29 mouse cellular contexts compared by ENCODE assay signal in the genomic region with DNA sequence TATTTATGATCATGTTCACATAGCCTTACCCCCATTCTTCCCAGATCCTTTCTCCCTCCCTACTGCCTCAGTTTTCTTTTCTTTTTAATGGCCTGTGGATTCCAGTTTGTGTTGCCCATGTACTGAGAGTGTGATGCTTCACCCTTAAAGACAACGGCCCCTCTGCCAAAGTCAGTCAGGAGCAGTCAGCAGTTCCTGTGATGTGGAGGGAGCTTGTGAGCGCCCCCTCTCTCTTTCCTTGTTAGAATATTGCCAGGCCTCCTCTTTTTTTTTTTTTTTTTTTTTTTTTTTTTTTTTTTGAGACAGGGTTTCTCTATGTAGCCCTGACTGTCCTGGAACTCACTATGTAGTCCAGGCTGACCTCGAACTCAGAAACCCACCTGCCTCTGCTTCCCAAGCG.
A peak's percentile ranks its signal among the peaks of the same experiment; 100 is the strongest.
DNase-seq lines count a peak whose midpoint lies in the region; ATAC-seq and TF ChIP-seq lines count a peak whose summit lies in the region.
"Had no signal": no experiment of that assay in that cellular context is flagged by ENCODE, and none has a peak within 500 bp of the region (broad histone marks: within the 10 kb centered on the region; RNA-seq: fewer than 3 reads in every experiment).

No protein-coding gene starts in this region.

- no peaks in the 10 kb centered on the region for H3K36me3 ChIP-seq in liver, embryonic 11.5 days (ENCODE audit: control insufficient read depth, insufficient read depth, low read length)
- no peaks in the 10 kb centered on the region for H3K36me3 ChIP-seq in liver, embryonic 12.5 days
- H3K36me3 ChIP-seq in MEL (ENCODE audit: control insufficient read depth in 1 of 2, insufficient read depth in 2 of 2, low read length in 2 of 2): no peaks in the 10 kb centered on the region
- H3K36me3 ChIP-seq: embryonic facial prominence, embryonic 15.5 days; heart, embryonic 12.5 days; heart, embryonic 15.5 days; hindbrain, embryonic 10.5 days; hindbrain, embryonic 13.5 days; intestine, embryonic 15.5 days had no signal

- no peak overlapping the region for H3K9ac ChIP-seq in liver, embryonic 11.5 days (ENCODE audit: low read depth, low read length)
- no peak overlapping the region for H3K9ac ChIP-seq in liver, embryonic 12.5 days
- H3K9ac ChIP-seq in MEL (ENCODE audit: control insufficient read depth, low read depth, low read length, poor library complexity, severe bottlenecking): no peak overlapping the region
- H3K9ac ChIP-seq: embryonic facial prominence, embryonic 12.5 days; embryonic facial prominence, embryonic 15.5 days; forebrain, postnatal 0 days; heart, embryonic 12.5 days; heart, embryonic 15.5 days; hindbrain, embryonic 13.5 days; intestine, embryonic 15.5 days had no signal

- no peaks in the 10 kb centered on the region for H3K27me3 ChIP-seq in liver, embryonic 11.5 days (replicated peaks; ENCODE audit: control insufficient read depth, insufficient read depth, low read length)
- H3K27me3 ChIP-seq in liver, embryonic 12.5 days (replicated peaks): no peaks in the 10 kb centered on the region
- H3K27me3 ChIP-seq in MEL (ENCODE audit: control insufficient read depth in 1 of 2, insufficient read depth in 2 of 2, low read length in 2 of 2): no peaks in the 10 kb centered on the region
- H3K27me3 ChIP-seq: CH12.LX; embryonic facial prominence, embryonic 12.5 days; embryonic facial prominence, embryonic 15.5 days; heart, embryonic 12.5 days; heart, embryonic 15.5 days; hindbrain, embryonic 13.5 days; intestine, embryonic 15.5 days had no signal

- no peak for DNase-seq in liver, embryonic 11.5 days (ENCODE audit: low spot score)
- DNase-seq in ES-CJ7 (ENCODE audit: low read depth, low spot score) (peak; percentile 31), MEL (ENCODE audit: low read depth, low spot score) (no peak)
- no peak for DNase-seq in natural killer cell, adult 2 months (ENCODE audit: low spot score in 2 of 2)
- DNase-seq: adrenal gland, adult 8-10 months; adrenal gland, postnatal 25 days; B cell, adult 2 months; cerebellum, adult 2 months; cerebellum, adult 9-11 months; cerebellum, postnatal 25 days; forebrain, postnatal 0 days; gastrocnemius, adult 2 months; gastrocnemius, postnatal 25 days; heart, postnatal 10 days; heart, postnatal 36 days had no signal

- no peaks in the 10 kb centered on the region for H3K4me1 ChIP-seq in liver, embryonic 11.5 days (replicated peaks; ENCODE audit: control insufficient read depth, insufficient read depth, low read length)
- H3K4me1 ChIP-seq in liver, embryonic 12.5 days: no peaks in the 10 kb centered on the region
- no peaks in the 10 kb centered on the region for H3K4me1 ChIP-seq in MEL (ENCODE audit: control insufficient read depth in 1 of 2, insufficient read depth in 2 of 2, low read length in 2 of 2)
- H3K4me1 ChIP-seq: embryonic facial prominence, embryonic 12.5 days; embryonic facial prominence, embryonic 15.5 days; hindbrain, embryonic 10.5 days; hindbrain, embryonic 13.5 days; intestine, embryonic 15.5 days had no signal

- 74% methylated on average over 4 of the region's 4 CpGs for WGBS in liver, embryonic 11.5 days
- WGBS in liver, embryonic 12.5 days (ENCODE audit: insufficient replicate concordance): 62% methylated on average over 4 of the region's 4 CpGs

- H3K79me2 ChIP-seq in MEL (ENCODE audit: control insufficient read depth, insufficient read depth, low read length, poor library complexity): no peaks in the 10 kb centered on the region

- TF ChIP-seq POLR2A in MEL (IDR thresholded peaks at IDR 0.05; ENCODE audit: control insufficient read depth in 1 of 2, insufficient read depth in 1 of 2, low read depth in 1 of 2, low read length in 2 of 2, poor library complexity in 1 of 2): no peak

- peak; percentile 60; the same call in 1 of the 2 replicates for ATAC-seq in liver, embryonic 11.5 days (replicated peaks; ENCODE audit: low FRiP score)
- ATAC-seq in liver, embryonic 12.5 days: no peak
- ATAC-seq in megakaryocyte progenitor cell, adult 5-6 weeks (replicated peaks; ENCODE audit: poor library complexity): peak; percentile 39; the same call in 1 of the 2 replicates
- ATAC-seq in granulocyte monocyte progenitor cell, adult 5-6 weeks (replicated peaks; ENCODE audit: poor library complexity, severe bottlenecking): no peak
- ATAC-seq: activated CD4-positive, CD25-positive, alpha-beta regulatory T cell, adult 4 months; forebrain, embryonic 14.5 days; forebrain, postnatal 0 days; hindbrain, embryonic 16.5 days; intestine, embryonic 15.5 days had no signal

- H3K9me3 ChIP-seq in liver, embryonic 11.5 days (ENCODE audit: control insufficient read depth, low read length): no peaks in the 10 kb centered on the region
- no peaks in the 10 kb centered on the region for H3K9me3 ChIP-seq in liver, embryonic 12.5 days (replicated peaks)
- H3K9me3 ChIP-seq in MEL (replicated peaks; ENCODE audit: insufficient read depth, low read length): no peaks in the 10 kb centered on the region
- H3K9me3 ChIP-seq: embryonic facial prominence, embryonic 12.5 days; embryonic facial prominence, embryonic 15.5 days; heart, embryonic 12.5 days; heart, embryonic 15.5 days; hindbrain, embryonic 10.5 days; hindbrain, embryonic 13.5 days; intestine, embryonic 15.5 days had no signal

- H3K4me2 ChIP-seq in liver, embryonic 11.5 days: no peak overlapping the region
- no peak overlapping the region for H3K4me2 ChIP-seq in liver, embryonic 12.5 days
- H3K4me2 ChIP-seq: embryonic facial prominence, embryonic 12.5 days; embryonic facial prominence, embryonic 15.5 days; heart, embryonic 12.5 days; heart, embryonic 15.5 days; hindbrain, embryonic 13.5 days; intestine, embryonic 15.5 days had no signal

- TF ChIP-seq EP300 in MEL (IDR thresholded peaks at IDR 0.05; ENCODE audit: low read depth in 1 of 2, low read length in 2 of 2): no peak

- no peak overlapping the region for H3K27ac ChIP-seq in liver, embryonic 11.5 days (ENCODE audit: low read depth, low read length)
- no peak overlapping the region for H3K27ac ChIP-seq in liver, embryonic 12.5 days
- no peak overlapping the region for H3K27ac ChIP-seq in MEL (ENCODE audit: control insufficient read depth, low read depth, low read length)
- H3K27ac ChIP-seq: embryonic facial prominence, embryonic 12.5 days; embryonic facial prominence, embryonic 15.5 days; gastrocnemius, adult 2 months; heart, embryonic 15.5 days; hindbrain, embryonic 10.5 days; hindbrain, embryonic 13.5 days; intestine, embryonic 15.5 days had no signal

- H3K4me3 ChIP-seq in liver, embryonic 11.5 days (ENCODE audit: low read depth, low read length): no peak overlapping the region
- H3K4me3 ChIP-seq in liver, embryonic 12.5 days: no peak overlapping the region
- H3K4me3 ChIP-seq in MEL (ENCODE audit: control insufficient read depth in 1 of 2, insufficient read depth in 1 of 2, low read depth in 2 of 2, low read length in 2 of 2): no peak overlapping the region
- H3K4me3 ChIP-seq: embryonic facial prominence, embryonic 12.5 days; embryonic facial prominence, embryonic 15.5 days; gastrocnemius, adult 2 months; heart, embryonic 12.5 days; heart, embryonic 15.5 days; hindbrain, embryonic 10.5 days; hindbrain, embryonic 13.5 days; intestine, embryonic 15.5 days had no signal

- no peak for TF ChIP-seq CTCF in MEL (IDR thresholded peaks at IDR 0.05 in 2 of 3, conservative IDR thresholded peaks at IDR 0.05 in 1 of 3; ENCODE audit: control insufficient read depth in 1 of 3, insufficient read depth in 1 of 3, low read depth in 2 of 3, low read length in 3 of 3, poor library complexity in 1 of 3, severe bottlenecking in 1 of 3)

- no peak for TF ChIP-seq RAD21 in MEL (IDR thresholded peaks at IDR 0.05; ENCODE audit: low read depth, low read length)

TF ChIP-seq in MEL, 35 proteins besides CTCF, POLR2A, EP300 and RAD21:
- no peak for TF ChIP-seq MAX (IDR thresholded peaks at IDR 0.05; ENCODE audit: low read length)
- peak; percentile 80 for TF ChIP-seq ZNF384 (IDR thresholded peaks at IDR 0.05; ENCODE audit: low read depth, low read length)
- no peak for TF ChIP-seq CHD2 (IDR thresholded peaks at IDR 0.05; ENCODE audit: low read length)

Comparison
In these comparisons a context has a peak if more than half of its experiments do, and no peak if none do; other contexts are left out.
1. ATAC-seq: peak in liver, embryonic 11.5 days (single experiment) and megakaryocyte progenitor cell, adult 5-6 weeks (single experiment); none in liver, embryonic 12.5 days (single experiment) and granulocyte monocyte progenitor cell, adult 5-6 weeks (single experiment).